Comparison of ENCODE assay signal across 13 mouse cellular contexts in the genomic region with DNA sequence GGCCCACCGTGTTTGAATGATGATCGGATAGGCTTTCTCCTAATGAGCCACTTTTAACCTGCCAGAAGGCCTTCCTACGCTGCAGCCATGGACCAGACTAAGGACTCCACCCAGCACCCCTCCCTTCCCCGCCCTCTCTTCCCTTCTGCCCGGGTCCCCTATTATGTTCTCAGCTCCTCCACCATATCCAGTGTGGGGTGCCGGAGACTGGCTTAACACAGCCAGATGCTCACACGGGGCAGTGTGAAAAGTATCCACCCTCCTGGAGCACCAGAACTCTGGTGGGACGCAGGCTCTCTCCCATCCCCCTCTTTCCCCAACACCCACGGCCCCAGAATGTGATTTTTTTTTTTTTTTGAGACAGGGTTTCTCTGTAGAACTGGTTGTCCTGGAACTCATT. TPM values are rescaled to one million over a fixed set of nuclear protein-coding genes. Genes with fewer than 3 reads are reported as not detected.
DNase-seq lines count a peak whose midpoint lies in the region; ATAC-seq and TF ChIP-seq lines count a peak whose summit lies in the region.
"Had no signal": no experiment of that assay in that cellular context is flagged by ENCODE, and none has a peak within 500 bp of the region (broad histone marks: within the 10 kb centered on the region; RNA-seq: fewer than 3 reads in every experiment).

No protein-coding gene starts in this region.

- 54% methylated on average over 9 of the region's 9 CpGs for WGBS in kidney, embryonic 15.5 days
- WGBS in liver, embryonic 16.5 days (ENCODE audit: insufficient replicate concordance) = 39% methylated on average over 9 of the region's 9 CpGs

- H3K9me3 ChIP-seq in kidney, embryonic 15.5 days (replicated peaks) = no peaks in the 10 kb centered on the region
- H3K9me3 ChIP-seq in ES-Bruce4 (replicated peaks; ENCODE audit: control insufficient read depth, insufficient read depth, low read length, poor library complexity, severe bottlenecking) = no peaks in the 10 kb centered on the region
- no peaks in the 10 kb centered on the region for H3K9me3 ChIP-seq in liver, embryonic 16.5 days (replicated peaks; ENCODE audit: control insufficient read depth, low read length)

- TF ChIP-seq CTCF in ES-Bruce4 (IDR thresholded peaks at IDR 0.05; ENCODE audit: low read depth, low read length) = no peak

- H3K9ac ChIP-seq in kidney, embryonic 15.5 days = no peak overlapping the region
- no peak overlapping the region for H3K9ac ChIP-seq in ES-Bruce4 (ENCODE audit: low read depth, poor library complexity, severe bottlenecking)
- H3K9ac ChIP-seq in liver, embryonic 16.5 days (ENCODE audit: low read depth, low read length) = no peak overlapping the region

- DNase-seq in kidney, adult 8-10 months = no peak
- DNase-seq in ZHBTc4 (ENCODE audit: low read depth, low spot score) = peak; percentile 15
- DNase-seq in spleen, postnatal 14 days (ENCODE audit: low spot score in 2 of 2) = no peak
- DNase-seq in lung, postnatal 10 days = no peak
- DNase-seq: cerebellum, adult 11 months; cerebellum, postnatal 36 days; heart, adult 18-20 months; right cerebral cortex, postnatal 25 days; thymus, adult 18-20 months had no signal

- no peak for ATAC-seq in kidney, embryonic 15.5 days (replicated peaks; ENCODE audit: low FRiP score)
- ATAC-seq in liver, embryonic 16.5 days (ENCODE audit: low read depth) = no peak
- ATAC-seq: hindbrain, postnatal 0 days had no signal

- no peak for TF ChIP-seq POLR2A in ES-Bruce4 (IDR thresholded peaks at IDR 0.05; ENCODE audit: insufficient read depth, low read length)

- peaks cover 54% of the 10 kb centered on the region for H3K36me3 ChIP-seq in kidney, embryonic 15.5 days
- H3K36me3 ChIP-seq in ES-Bruce4 (ENCODE audit: control insufficient read depth, insufficient read depth, low read length, poor library complexity, severe bottlenecking) = peaks cover 51% of the 10 kb centered on the region
- peaks cover 35% of the 10 kb centered on the region for H3K36me3 ChIP-seq in liver, embryonic 16.5 days (ENCODE audit: control insufficient read depth, insufficient read depth)

- no peak overlapping the region for H3K4me2 ChIP-seq in kidney, embryonic 15.5 days
- no peak overlapping the region for H3K4me2 ChIP-seq in liver, embryonic 16.5 days (ENCODE audit: low read depth, low read length)

- H3K27me3 ChIP-seq in kidney, embryonic 15.5 days = no peaks in the 10 kb centered on the region
- no peaks in the 10 kb centered on the region for H3K27me3 ChIP-seq in ES-Bruce4 (ENCODE audit: control insufficient read depth, insufficient read depth, low read length, poor library complexity, severe bottlenecking)
- H3K27me3 ChIP-seq in liver, embryonic 16.5 days (ENCODE audit: control insufficient read depth, insufficient read depth, low read depth, low read length) = no peaks in the 10 kb centered on the region

- H3K4me3 ChIP-seq in kidney, embryonic 15.5 days (replicated peaks) = no peak overlapping the region
- H3K4me3 ChIP-seq in ES-Bruce4 (ENCODE audit: low read depth, low read length) = no peak overlapping the region
- no peak overlapping the region for H3K4me3 ChIP-seq in liver, embryonic 16.5 days (ENCODE audit: low read depth, low read length)

- no peak for TF ChIP-seq EP300 in ES-Bruce4 (IDR thresholded peaks at IDR 0.05; ENCODE audit: insufficient read depth, low read depth, low read length)

- H3K4me1 ChIP-seq in kidney, embryonic 15.5 days = peaks cover 66% of the 10 kb centered on the region
- peaks cover 10% of the 10 kb centered on the region for H3K4me1 ChIP-seq in ES-Bruce4 (ENCODE audit: control insufficient read depth, insufficient read depth, low read length)
- H3K4me1 ChIP-seq in liver, embryonic 16.5 days (ENCODE audit: control insufficient read depth, low read depth, low read length) = peaks cover 67% of the 10 kb centered on the region

- H3K27ac ChIP-seq in kidney, embryonic 15.5 days = peak overlapping the region; percentile 67; the same call in 1 of the 2 replicates
- peak overlapping the region; percentile 67 for H3K27ac ChIP-seq in ES-Bruce4 (ENCODE audit: insufficient read depth, low read length)
- peak overlapping the region; percentile 76 for H3K27ac ChIP-seq in liver, embryonic 16.5 days (ENCODE audit: low read length)
- H3K27ac ChIP-seq: hindbrain, postnatal 0 days had no signal

RNA-seq across cellular contexts. Expression of gene Aprt, which starts 3.1 kb away (rescaled TPM):
- 333 and 353 TPM in 2 replicates for polyA plus RNA-seq in kidney, embryonic 15.5 days (2015; fragmentation: Nextera tagmentation; extraction: Ambion mirVana)
- polyA plus RNA-seq in ES-Bruce4 (2011; ENCODE audit: insufficient read depth, insufficient read length, low read depth, missing spikeins) = 325 and 344 TPM in 2 replicates
- polyA plus RNA-seq in liver, embryonic 16.5 days (2015; fragmentation: Nextera tagmentation; extraction: Ambion mirVana) = 196 and 204 TPM in 2 replicates

RNA-seq across cellular contexts. Expression of gene Cdt1, which starts 5.8 kb away (rescaled TPM):
- 40.8 and 50.4 TPM in 2 replicates for polyA plus RNA-seq in kidney, embryonic 15.5 days (2015; fragmentation: Nextera tagmentation; extraction: Ambion mirVana)
- 63.7 and 68.6 TPM in 2 replicates for polyA plus RNA-seq in ES-Bruce4 (2011; ENCODE audit: insufficient read depth, insufficient read length, low read depth, missing spikeins)
- polyA plus RNA-seq in liver, embryonic 16.5 days (2015; fragmentation: Nextera tagmentation; extraction: Ambion mirVana) = 34.7 and 41.1 TPM in 2 replicates

RNA-seq across cellular contexts. Expression of gene Piezo1, which starts 22.4 kb away (rescaled TPM):
- 13.2 and 17.8 TPM in 2 replicates for polyA plus RNA-seq in kidney, embryonic 15.5 days (2015; fragmentation: Nextera tagmentation; extraction: Ambion mirVana)
- polyA plus RNA-seq in ES-Bruce4 (2011; ENCODE audit: insufficient read depth, insufficient read length, low read depth, missing spikeins) = 59.4 and 61.6 TPM in 2 replicates
- 11.3 and 15.5 TPM in 2 replicates for polyA plus RNA-seq in liver, embryonic 16.5 days (2015; fragmentation: Nextera tagmentation; extraction: Ambion mirVana)

RNA-seq across cellular contexts. Expression of gene Galns, which starts 37.7 kb away (rescaled TPM):
- polyA plus RNA-seq in kidney, embryonic 15.5 days (2015; fragmentation: Nextera tagmentation; extraction: Ambion mirVana) = 14.0 and 16.0 TPM in 2 replicates
- polyA plus RNA-seq in ES-Bruce4 (2011; ENCODE audit: insufficient read depth, insufficient read length, low read depth, missing spikeins) = 11.9 and 12.8 TPM in 2 replicates
- polyA plus RNA-seq in liver, embryonic 16.5 days (2015; fragmentation: Nextera tagmentation; extraction: Ambion mirVana) = 8.1 and 8.6 TPM in 2 replicates

RNA-seq across cellular contexts. Expression of gene Trappc2l, which starts 37.9 kb away (rescaled TPM):
- polyA plus RNA-seq in kidney, embryonic 15.5 days (2015; fragmentation: Nextera tagmentation; extraction: Ambion mirVana) = 51.8 and 54.8 TPM in 2 replicates
- 19.3 and 30.5 TPM in 2 replicates for polyA plus RNA-seq in ES-Bruce4 (2011; ENCODE audit: insufficient read depth, insufficient read length, low read depth, missing spikeins)
- 21.5 and 22.8 TPM in 2 replicates for polyA plus RNA-seq in liver, embryonic 16.5 days (2015; fragmentation: Nextera tagmentation; extraction: Ambion mirVana)
